Mouse (Mus musculus) testis, adult 2 months (tissue): ENCODE measurements around the gene Lrrc52. TPM values are rescaled to one million over a fixed set of nuclear protein-coding genes. Genes with fewer than 3 reads are reported as not detected.

Source experiments
- H3K27ac ChIP-seq: fragments of 200-500 bp; 2 replicates; pipeline ENCODE4 v1.5.1; 2012; ENCODE audit warnings: low read depth, low read length; ENCODE audit not compliant: control insufficient read depth, insufficient read depth
- H3K27me3 ChIP-seq: fragments of 200-500 bp; 2 replicates; pipeline ENCODE4 v1.6.1; 2012; ENCODE audit warnings: mild to moderate bottlenecking, low read length, moderate library complexity; ENCODE audit not compliant: control insufficient read depth, insufficient read depth
- H3K36me3 ChIP-seq: fragments of 200-500 bp; 2 replicates; pipeline ENCODE4 v1.6.1; 2012; ENCODE audit warnings: mild to moderate bottlenecking, low read length; ENCODE audit not compliant: control insufficient read depth, insufficient read depth
- H3K4me1 ChIP-seq: fragments of 200-500 bp; 2 replicates; pipeline ENCODE4 v1.6.1; 2012; ENCODE audit warnings: low read length; ENCODE audit not compliant: control insufficient read depth, insufficient read depth
- H3K4me3 ChIP-seq: fragments of 200-500 bp; 2 replicates; pipeline ENCODE4 v1.5.1; 2012; ENCODE audit warnings: low read depth, mild to moderate bottlenecking, low read length, moderate library complexity, mixed read lengths; ENCODE audit not compliant: control insufficient read depth
- CTCF ChIP-seq: fragments of 200-500 bp; IDR thresholded peaks from 2 replicates; pipeline ENCODE4 v1.5.1; 2012; ENCODE audit warnings: low read depth, mild to moderate bottlenecking, inconsistent platforms, low read length, moderate library complexity; ENCODE audit not compliant: control insufficient read depth, insufficient read depth, insufficient replicate concordance
- POLR2A ChIP-seq: fragments of 200-500 bp; IDR thresholded peaks from 2 replicates; pipeline ENCODE4 v1.6.1; 2012; ENCODE audit warnings: low read depth, mild to moderate bottlenecking, inconsistent platforms, low read length, moderate library complexity; ENCODE audit not compliant: control insufficient read depth
- polyA plus RNA-seq: library from polyadenylated mRNA; depleted of rRNA; stranded (reverse); fragments of >200 nt; gene quantifications from 2 replicates; pipeline ENCODE4 v1.2.3, GENCODE M21; 2012

The Lrrc52 gene
- polyA plus RNA-seq, 1 experiment, result 74.8 TPM

DNA sequence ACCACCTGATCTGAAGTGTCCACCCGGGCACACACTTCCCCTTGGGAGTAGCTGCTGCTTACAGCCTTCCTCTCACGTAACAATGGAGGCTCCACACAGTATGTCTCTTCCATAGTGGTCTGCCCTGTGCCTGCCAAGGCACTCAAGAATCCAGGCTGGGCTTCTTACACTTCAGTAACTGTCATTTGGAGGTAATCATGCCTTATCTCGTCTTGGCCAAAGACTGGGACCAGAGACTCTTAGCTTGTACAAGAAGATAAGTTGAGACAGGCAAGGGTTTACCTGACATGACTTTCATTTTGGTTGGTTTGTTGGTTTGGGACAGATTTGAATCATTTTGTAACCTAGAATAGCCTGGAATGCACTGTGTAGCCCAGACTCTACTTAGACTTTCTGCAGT is 13.5 kb downstream of the Lrrc52 start:
- no peak overlapping the region for H3K4me3 ChIP-seq
- no peaks in the 10 kb centered on the region for H3K27me3 ChIP-seq
- H3K36me3 ChIP-seq, result no peaks in the 10 kb centered on the region
- no peak for TF ChIP-seq POLR2A
- no peak for TF ChIP-seq CTCF
- no peaks in the 10 kb centered on the region for H3K4me1 ChIP-seq
- H3K27ac ChIP-seq, result no peak overlapping the region

DNA sequence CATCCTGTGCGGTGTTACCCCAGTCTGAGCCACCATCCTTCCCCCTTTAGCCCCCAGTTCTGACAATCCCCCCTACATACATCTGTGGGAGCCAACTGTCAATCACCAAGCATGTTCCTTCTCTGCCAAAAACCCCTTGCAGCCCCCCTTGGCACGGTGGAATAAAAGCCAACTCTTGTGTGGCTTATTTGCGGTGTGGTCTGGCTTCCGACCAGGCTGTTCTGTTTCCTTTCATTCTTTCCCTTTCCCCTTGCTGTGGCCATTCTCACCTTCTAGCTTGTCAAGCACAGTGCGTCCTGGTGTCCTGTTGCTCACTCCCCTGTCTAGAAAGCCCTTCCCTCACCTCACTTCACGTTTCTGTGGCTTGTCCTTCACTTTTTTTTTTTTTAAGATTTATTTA is 14.1 kb downstream of the Lrrc52 start:
- Histone ChIP-seq H3K27ac (no peak overlapping the region), H3K4me3 (no peak overlapping the region), H3K27me3 (no peaks in the 10 kb centered on the region), H3K4me1 (no peaks in the 10 kb centered on the region), H3K36me3 (no peaks in the 10 kb centered on the region)
- no peak for TF ChIP-seq POLR2A
- no peak for TF ChIP-seq CTCF

DNA sequence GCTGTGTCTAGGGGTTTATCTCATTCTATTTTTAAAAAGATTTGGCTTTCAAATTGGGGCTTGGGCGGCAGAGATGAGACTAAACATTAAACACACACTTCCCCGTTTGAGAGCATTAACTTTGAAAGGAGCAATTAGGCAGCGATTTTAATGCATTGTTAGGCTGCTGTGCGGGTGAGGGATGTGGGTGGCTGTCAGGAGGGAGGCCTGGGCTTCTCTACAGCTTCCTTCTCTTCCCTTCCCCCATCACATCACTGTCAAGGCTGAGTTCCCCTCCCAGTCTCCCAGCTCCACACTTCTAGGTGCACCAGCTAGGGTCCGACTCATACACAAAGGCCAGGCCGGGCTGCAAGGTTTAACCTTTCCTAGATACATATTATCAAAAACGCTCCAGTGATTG is 18.0 kb downstream of the Lrrc52 start:
- Histone ChIP-seq H3K27ac (no peak overlapping the region), H3K36me3 (no peaks in the 10 kb centered on the region), H3K4me1 (peaks cover 7% of the 10 kb centered on the region), H3K27me3 (no peaks in the 10 kb centered on the region; the same call in 1 of the 2 replicates), H3K4me3 (no peak overlapping the region)
- no peak for TF ChIP-seq CTCF

DNA sequence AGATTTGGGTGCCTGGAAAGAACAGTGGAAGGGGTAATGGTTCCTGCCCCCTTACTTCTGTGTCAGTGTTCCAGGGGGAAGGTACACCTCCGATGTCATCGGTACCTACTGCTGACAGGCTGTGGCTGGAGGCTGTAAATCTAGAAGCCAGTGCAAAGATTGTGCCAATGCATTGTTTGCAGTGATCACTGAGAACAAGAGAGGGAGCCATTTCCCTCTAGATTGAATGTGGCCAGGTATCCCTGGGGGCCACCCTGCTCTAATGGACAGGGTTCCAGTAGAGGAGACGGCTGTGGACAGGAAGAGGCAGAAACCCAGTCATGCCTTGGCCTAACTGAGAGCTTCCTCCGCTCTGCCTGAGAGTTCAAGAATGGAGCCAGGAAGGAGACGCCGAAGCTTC is 18.5 kb downstream of the Lrrc52 start:
- no peak overlapping the region for H3K4me3 ChIP-seq
- H3K36me3 ChIP-seq, result no peaks in the 10 kb centered on the region
- TF ChIP-seq CTCF, result no peak
- TF ChIP-seq POLR2A, result no peak
- H3K4me1 ChIP-seq, result peaks cover 7% of the 10 kb centered on the region
- no peak overlapping the region for H3K27ac ChIP-seq
- no peaks in the 10 kb centered on the region; the same call in 1 of the 2 replicates for H3K27me3 ChIP-seq

DNA sequence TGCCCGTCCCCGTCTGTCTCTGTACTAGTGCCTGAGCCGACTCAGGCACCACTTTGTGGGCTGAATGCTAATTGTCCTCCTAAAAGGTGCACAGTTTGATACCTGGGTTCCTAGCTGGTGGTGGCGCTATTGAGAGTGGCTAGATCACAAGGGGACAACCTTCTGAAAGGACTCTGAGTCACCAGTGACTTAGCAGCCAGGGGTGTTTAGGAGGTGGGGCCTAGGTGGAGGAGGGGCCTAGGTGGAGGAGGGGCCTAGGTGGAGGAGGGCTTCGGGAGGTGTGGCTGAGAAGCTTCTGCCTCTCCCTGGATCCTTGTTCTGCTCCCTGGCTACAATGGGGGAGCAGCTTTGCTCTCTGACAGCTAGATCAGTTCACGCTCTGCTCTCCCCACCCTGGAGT is 20.1 kb downstream of the Lrrc52 start:
- H3K4me1 ChIP-seq, result peaks cover 7% of the 10 kb centered on the region
- TF ChIP-seq POLR2A (no peak), CTCF (no peak)
- H3K4me3 ChIP-seq, result no peak overlapping the region

DNA sequence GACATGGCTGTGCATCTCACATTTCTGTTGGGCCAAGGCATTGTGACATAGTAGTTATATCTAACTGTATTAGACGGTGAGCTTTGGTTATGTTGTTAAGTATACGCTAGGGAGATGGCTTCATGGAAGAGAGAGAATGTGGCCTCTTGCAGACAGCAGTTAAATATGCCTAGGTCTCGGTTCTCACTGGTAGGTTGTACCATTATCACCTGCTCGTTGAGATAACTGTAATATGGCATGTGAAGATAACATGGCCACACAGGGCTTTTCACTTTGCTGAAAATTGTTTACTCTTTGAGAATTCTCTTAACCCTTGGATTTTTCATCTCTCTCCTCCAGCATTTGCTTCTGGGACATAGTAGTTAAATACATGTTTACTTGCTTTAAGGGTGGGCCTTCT is 21.4 kb downstream of the Lrrc52 start:
- TF ChIP-seq CTCF (no peak), POLR2A (no peak)
- no peak overlapping the region for H3K4me3 ChIP-seq
- peaks cover 7% of the 10 kb centered on the region for H3K4me1 ChIP-seq
- H3K27me3 ChIP-seq, result no peaks in the 10 kb centered on the region; the same call in 1 of the 2 replicates
- H3K27ac ChIP-seq, result no peak overlapping the region
- H3K36me3 ChIP-seq, result no peaks in the 10 kb centered on the region

More for the DNA sequence above, 20.1 kb downstream of the Lrrc52 start:
- no peaks in the 10 kb centered on the region for H3K36me3 ChIP-seq
- H3K27me3 ChIP-seq, result no peaks in the 10 kb centered on the region; the same call in 1 of the 2 replicates
- H3K27ac ChIP-seq, result no peak overlapping the region

DNA sequence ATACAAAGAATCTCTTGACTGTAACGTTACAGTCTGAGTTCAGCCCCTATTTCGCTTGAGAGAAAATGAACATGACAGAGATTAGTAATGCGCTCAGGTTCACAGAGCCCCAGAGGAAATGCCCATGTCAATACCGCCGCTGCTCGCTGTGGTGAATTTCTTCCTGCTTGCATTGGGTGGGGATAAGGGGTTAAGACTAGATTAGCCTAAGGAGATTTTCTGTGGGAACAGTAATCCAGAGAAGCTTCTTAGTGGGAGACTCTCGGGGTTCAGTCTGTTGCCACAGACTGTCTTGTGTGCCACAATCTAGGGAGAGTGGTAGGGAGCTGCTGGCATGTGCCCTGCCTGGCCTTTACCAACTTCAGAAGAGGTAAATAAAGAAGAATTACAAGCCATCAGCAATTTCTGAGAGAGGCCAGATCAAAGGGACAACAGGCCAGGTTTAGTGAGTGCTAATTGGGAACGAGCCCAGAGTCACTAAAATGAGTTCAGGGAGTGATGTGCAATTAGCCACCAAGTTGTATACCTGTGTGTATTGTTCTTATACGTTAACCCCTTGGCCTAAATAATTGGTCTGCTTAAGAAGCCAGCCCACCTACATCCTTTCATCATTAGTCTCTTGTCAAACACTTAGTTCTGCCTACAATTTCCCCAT is 28.2 kb downstream of the Lrrc52 start:
- no peak overlapping the region for H3K27ac ChIP-seq
- H3K4me3 ChIP-seq, result no peak overlapping the region
- no peaks in the 10 kb centered on the region for H3K27me3 ChIP-seq
- TF ChIP-seq POLR2A (no peak), CTCF (no peak)
- no peaks in the 10 kb centered on the region for H3K4me1 ChIP-seq
- H3K36me3 ChIP-seq, result no peaks in the 10 kb centered on the region

DNA sequence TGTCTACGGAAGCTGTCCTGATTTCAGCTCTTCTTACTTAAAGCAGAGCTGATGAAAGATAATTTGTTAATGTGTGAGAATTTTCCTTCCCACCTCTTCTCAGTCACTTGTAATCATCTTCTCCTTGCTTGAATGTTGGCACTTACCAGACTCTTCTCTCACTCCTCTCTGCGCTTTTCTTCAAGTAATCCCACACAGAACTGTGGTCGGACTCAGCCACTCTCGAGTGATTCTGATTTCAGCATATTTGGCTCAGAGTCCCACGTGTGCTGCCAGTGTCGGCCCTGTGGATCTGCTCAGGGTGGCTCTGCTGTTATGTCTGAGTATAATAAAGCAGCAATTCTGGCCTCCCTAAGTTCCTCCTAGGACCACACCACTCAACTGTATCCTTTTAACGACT is 29.5 kb downstream of the Lrrc52 start:
- no peak for TF ChIP-seq POLR2A
- TF ChIP-seq CTCF, result no peak
- H3K27me3 ChIP-seq, result no peaks in the 10 kb centered on the region
- H3K27ac ChIP-seq, result no peak overlapping the region
- H3K4me1 ChIP-seq, result no peaks in the 10 kb centered on the region
- no peaks in the 10 kb centered on the region for H3K36me3 ChIP-seq
- no peak overlapping the region for H3K4me3 ChIP-seq
